Comparison of ENCODE assay signal across 8 mouse cellular contexts in the genomic region with DNA sequence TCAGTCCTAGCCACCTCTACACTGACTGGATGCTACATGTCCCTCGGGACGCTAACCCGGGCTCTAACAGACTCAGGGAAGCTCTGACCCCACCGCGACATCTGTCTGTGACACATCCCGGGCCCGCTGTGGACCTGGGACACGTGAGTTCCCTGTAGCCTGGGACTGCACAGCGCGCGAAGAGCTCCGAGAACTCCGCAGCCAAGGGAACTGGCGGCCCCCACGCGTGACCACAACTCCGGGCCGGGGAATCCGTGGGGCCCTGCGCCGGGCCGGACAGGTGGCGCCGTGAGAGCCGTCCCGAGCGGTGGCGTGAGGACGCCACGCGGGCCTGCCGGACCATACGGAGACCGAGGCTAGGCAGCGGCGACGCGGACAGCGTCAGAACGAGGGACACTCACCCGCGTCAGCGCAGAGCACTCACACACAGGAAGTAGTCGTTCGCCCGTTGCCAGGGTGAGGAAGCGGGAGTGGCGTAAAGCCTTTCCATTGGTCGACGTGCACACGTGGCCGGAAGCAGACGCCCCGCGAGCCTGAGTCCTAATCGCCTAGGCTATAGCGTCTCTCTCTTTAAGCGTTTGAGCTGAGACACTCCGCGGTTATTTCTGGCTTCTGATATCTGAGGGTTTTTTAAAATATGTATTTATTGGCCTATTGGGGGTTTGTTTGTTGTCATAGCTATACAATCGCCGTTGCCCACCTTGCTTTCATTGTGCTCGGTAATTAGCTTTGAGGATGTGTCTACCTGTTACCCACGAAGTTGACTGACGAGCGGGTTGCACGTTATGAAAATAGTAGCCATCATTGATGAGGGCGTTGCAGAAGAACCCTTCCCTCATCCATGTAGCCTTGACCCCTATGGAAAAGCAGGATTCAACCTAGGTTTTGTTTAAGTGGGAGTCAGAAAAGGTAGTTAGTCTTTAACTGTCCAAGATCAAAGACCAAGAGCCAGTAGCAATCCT. TPM values are rescaled to one million over a fixed set of nuclear protein-coding genes. Genes with fewer than 3 reads are reported as not detected.
DNase-seq lines count a peak whose midpoint lies in the region; ATAC-seq lines count a peak whose summit lies in the region.

A gene (minus strand): TSS at position 453 of the 962 bp plus-strand sequence.

- H3K9me3 ChIP-seq in heart, embryonic 13.5 days: no peaks in the 10 kb centered on the region
- H3K9me3 ChIP-seq in liver, embryonic 12.5 days (replicated peaks): no peaks in the 10 kb centered on the region
- H3K9me3 ChIP-seq in stomach, embryonic 15.5 days: no peaks in the 10 kb centered on the region

- no peaks in the 10 kb centered on the region for H3K4me1 ChIP-seq in brown adipose tissue, adult 24 weeks (ENCODE audit: control insufficient read depth, insufficient read depth, insufficient read length, low read length)
- H3K4me1 ChIP-seq in heart, embryonic 13.5 days: peaks cover 12% of the 10 kb centered on the region
- H3K4me1 ChIP-seq in liver, embryonic 12.5 days: peaks cover 38% of the 10 kb centered on the region
- no peaks in the 10 kb centered on the region for H3K4me1 ChIP-seq in stomach, embryonic 15.5 days

- H3K4me2 ChIP-seq in heart, embryonic 13.5 days: peak within 1 kb of the TSS; percentile 94
- H3K4me2 ChIP-seq in liver, embryonic 12.5 days: peak within 1 kb of the TSS; percentile 89
- H3K4me2 ChIP-seq in stomach, embryonic 15.5 days: peak within 1 kb of the TSS; percentile 74

- WGBS in heart, embryonic 13.5 days: under 1% methylated on average over 68 of the region's 68 CpGs
- WGBS in liver, embryonic 12.5 days (ENCODE audit: insufficient replicate concordance): 2% methylated on average over 68 of the region's 68 CpGs
- under 1% methylated on average over 68 of the region's 68 CpGs for WGBS in stomach, embryonic 15.5 days

- no peaks in the 10 kb centered on the region for H3K36me3 ChIP-seq in heart, embryonic 13.5 days
- H3K36me3 ChIP-seq in liver, embryonic 12.5 days: 0 out of 2 replicates have a peak, but pooled peaks cover 4% of the 10 kb centered on the region
- no peaks in the 10 kb centered on the region for H3K36me3 ChIP-seq in stomach, embryonic 15.5 days

- peak within 1 kb of the TSS; percentile 60 for H3K27ac ChIP-seq in brown adipose tissue, adult 24 weeks (replicated peaks; ENCODE audit: low read depth, low read length)
- peak within 1 kb of the TSS; percentile 91 for H3K27ac ChIP-seq in heart, embryonic 13.5 days (replicated peaks)
- peak within 1 kb of the TSS; percentile 94 for H3K27ac ChIP-seq in liver, embryonic 12.5 days
- H3K27ac ChIP-seq in stomach, embryonic 15.5 days: peak within 1 kb of the TSS; percentile 87

- peak; percentile 99 for ATAC-seq in heart, embryonic 13.5 days (ENCODE audit: extremely low read depth, insufficient number of reproducible peaks, low FRiP score, low TSS enrichment)
- ATAC-seq in liver, embryonic 12.5 days: peak; percentile 100
- peak; percentile 100 for ATAC-seq in stomach, embryonic 15.5 days (ENCODE audit: insufficient read depth, low FRiP score, low read depth)

- DNase-seq in CD4-positive, CD25-positive, alpha-beta regulatory T cell, adult 2 months (ENCODE audit: low read depth, low spot score): peak; percentile 96
- DNase-seq in fat pad, adult 2 months (ENCODE audit: extremely low read depth, low read depth, low spot score): peak; percentile 36
- peak; percentile 95 for DNase-seq in kidney, postnatal 10 days
- DNase-seq in natural killer cell, adult 2 months (ENCODE audit: low spot score in 2 of 2): peak; percentile 89

- peak within 1 kb of the TSS; percentile 95 for H3K9ac ChIP-seq in heart, embryonic 13.5 days
- peak within 1 kb of the TSS; percentile 96 for H3K9ac ChIP-seq in liver, embryonic 12.5 days
- peak within 1 kb of the TSS; percentile 89 for H3K9ac ChIP-seq in stomach, embryonic 15.5 days

- no peaks in the 10 kb centered on the region for H3K27me3 ChIP-seq in heart, embryonic 13.5 days (replicated peaks)
- peaks cover 11% of the 10 kb centered on the region for H3K27me3 ChIP-seq in liver, embryonic 12.5 days (replicated peaks)
- no peaks in the 10 kb centered on the region for H3K27me3 ChIP-seq in stomach, embryonic 15.5 days (replicated peaks)

- peak within 1 kb of the TSS; percentile 84 for H3K4me3 ChIP-seq in brown adipose tissue, adult 24 weeks (ENCODE audit: insufficient read depth, low read depth, low read length)
- peak within 1 kb of the TSS; percentile 94 for H3K4me3 ChIP-seq in heart, embryonic 13.5 days
- peak within 1 kb of the TSS; percentile 94 for H3K4me3 ChIP-seq in liver, embryonic 12.5 days
- peak within 1 kb of the TSS; percentile 93 for H3K4me3 ChIP-seq in stomach, embryonic 15.5 days (replicated peaks)

RNA-seq across cellular contexts. Expression of the gene that starts here (rescaled TPM):
- polyA plus RNA-seq in brown adipose tissue, adult 24 weeks (2012; ENCODE audit: insufficient read depth, insufficient read length, missing spikeins): 4.8 and 6.1 TPM in 2 replicates
- 11.8 and 12.9 TPM in 2 replicates for polyA plus RNA-seq in heart, embryonic 13.5 days (2015; fragmentation: Nextera tagmentation; extraction: Ambion mirVana)
- polyA plus RNA-seq in liver, embryonic 12.5 days (2016; fragmentation: Nextera tagmentation; extraction: Ambion mirVana): 20.6 and 20.8 TPM in 2 replicates
- 21.5 TPM in 2 replicates for polyA plus RNA-seq in stomach, embryonic 15.5 days (2015; fragmentation: Nextera tagmentation; extraction: Ambion mirVana)

Comparison
In these comparisons a context has a peak if more than half of its experiments do, and no peak if none do; other contexts are left out.
1. Peak in every context shown above with its lines: DNase-seq, ATAC-seq, H3K4me3 ChIP-seq and H3K27ac ChIP-seq.
2. DNase-seq: peak in every context shown above with its lines; median percentile 96 in CD4-positive, CD25-positive, alpha-beta regulatory T cell, adult 2 months; 95 in kidney, postnatal 10 days; 89 in natural killer cell, adult 2 months; 36 in fat pad, adult 2 months.